Mouse (Mus musculus): ENCODE data around the gene Gm21994.
"Not testable (repeated sequence)": the region's sequence is repeated elsewhere in the genome, so short reads cannot be mapped to it uniquely, and the experiment has no call there.

- TF ChIP-seq CTCF (IDR thresholded peaks at IDR 0.05; ENCODE audit: control insufficient read depth, insufficient read depth, low read length); POLR2A (IDR thresholded peaks at IDR 0.05; ENCODE audit: borderline replicate concordance, control insufficient read depth, low read depth, low read length): not testable (repeated sequence)
Observed at GRCm38 (mm10) chr2:150255491-150255890, at the start of gene Gm21994.

Data from bone marrow, adult 2 months (tissue).